Mouse (Mus musculus): Measurements from ENCODE around the gene Fam104a. TPM values are rescaled to one million over a fixed set of nuclear protein-coding genes. Genes with fewer than 3 reads are reported as not detected.

Fam104a gene
- polyA plus RNA-seq, 1 experiment = not detected

GRCm38 (mm10) chr11:113708629-113709213, 24.8 kb upstream of the Fam104a start:
- WGBS = 91% methylated on average over 19 of the region's 19 CpGs
- Histone ChIP-seq H3K4me1 (ENCODE audit: control insufficient read depth, insufficient read depth, low read length) (peaks cover 10% of the 10 kb centered on the region; the same call in 1 of the 2 replicates), H3K4me3 (ENCODE audit: insufficient read depth, low read depth, low read length) (no peak overlapping the region), H3K27ac (ENCODE audit: insufficient read depth, low read depth, low read length) (no peak overlapping the region)
- TF ChIP-seq POLR2A (IDR thresholded peaks at IDR 0.05; ENCODE audit: insufficient read depth, low read depth, low read length) = no peak
- no peak for TF ChIP-seq CTCF (IDR thresholded peaks at IDR 0.05; ENCODE audit: insufficient read depth, low read depth, low read length)

- 95% methylated on average over 15 of the region's 15 CpGs for WGBS
- TF ChIP-seq POLR2A (IDR thresholded peaks at IDR 0.05; ENCODE audit: insufficient read depth, low read depth, low read length) (no peak), CTCF (IDR thresholded peaks at IDR 0.05; ENCODE audit: insufficient read depth, low read depth, low read length) (no peak)
- Histone ChIP-seq H3K4me3 (ENCODE audit: insufficient read depth, low read depth, low read length) (no peak overlapping the region), H3K4me1 (ENCODE audit: control insufficient read depth, insufficient read depth, low read length) (peaks cover 10% of the 10 kb centered on the region; the same call in 1 of the 2 replicates), H3K27ac (ENCODE audit: insufficient read depth, low read depth, low read length) (no peak overlapping the region)
Measured at GRCm38 (mm10) chr11:113705966-113706652, 22.2 kb upstream of the Fam104a start.

GRCm38 (mm10) chr11:113703758-113704157, 19.8 kb upstream of the Fam104a start:
- Histone ChIP-seq H3K27ac (ENCODE audit: insufficient read depth, low read depth, low read length) (no peak overlapping the region), H3K4me1 (ENCODE audit: control insufficient read depth, insufficient read depth, low read length) (no peaks in the 10 kb centered on the region), H3K4me3 (ENCODE audit: insufficient read depth, low read depth, low read length) (no peak overlapping the region)
- TF ChIP-seq CTCF (IDR thresholded peaks at IDR 0.05; ENCODE audit: insufficient read depth, low read depth, low read length) (peak; percentile 89), POLR2A (IDR thresholded peaks at IDR 0.05; ENCODE audit: insufficient read depth, low read depth, low read length) (no peak)
- WGBS = 23% methylated on average over 5 of the region's 5 CpGs

GRCm38 (mm10) chr11:113699643-113700042, 15.7 kb upstream of the Fam104a start:
- Histone ChIP-seq H3K4me3 (ENCODE audit: insufficient read depth, low read depth, low read length) (no peak overlapping the region), H3K27ac (ENCODE audit: insufficient read depth, low read depth, low read length) (no peak overlapping the region), H3K4me1 (ENCODE audit: control insufficient read depth, insufficient read depth, low read length) (no peaks in the 10 kb centered on the region)
- TF ChIP-seq POLR2A (IDR thresholded peaks at IDR 0.05; ENCODE audit: insufficient read depth, low read depth, low read length) (no peak), CTCF (IDR thresholded peaks at IDR 0.05; ENCODE audit: insufficient read depth, low read depth, low read length) (no peak)
- 85% methylated on average over 7 of the region's 7 CpGs for WGBS

GRCm38 (mm10) chr11:113698013-113698545, 14.1 kb upstream of the Fam104a start:
- TF ChIP-seq POLR2A (IDR thresholded peaks at IDR 0.05; ENCODE audit: insufficient read depth, low read depth, low read length) (no peak), CTCF (IDR thresholded peaks at IDR 0.05; ENCODE audit: insufficient read depth, low read depth, low read length) (no peak)
- H3K27ac ChIP-seq (ENCODE audit: insufficient read depth, low read depth, low read length) = no peak overlapping the region
- 78% methylated on average over 12 of the region's 12 CpGs for WGBS
- no peaks in the 10 kb centered on the region for H3K4me1 ChIP-seq (ENCODE audit: control insufficient read depth, insufficient read depth, low read length)
- H3K4me3 ChIP-seq (ENCODE audit: insufficient read depth, low read depth, low read length) = no peak overlapping the region

GRCm38 (mm10) chr11:113697571-113697970, 13.6 kb upstream of the Fam104a start:
- Histone ChIP-seq H3K4me1 (ENCODE audit: control insufficient read depth, insufficient read depth, low read length) (no peaks in the 10 kb centered on the region), H3K4me3 (ENCODE audit: insufficient read depth, low read depth, low read length) (no peak overlapping the region), H3K27ac (ENCODE audit: insufficient read depth, low read depth, low read length) (peak overlapping the region; percentile 6)
- TF ChIP-seq CTCF (IDR thresholded peaks at IDR 0.05; ENCODE audit: insufficient read depth, low read depth, low read length) = no peak
- TF ChIP-seq POLR2A (IDR thresholded peaks at IDR 0.05; ENCODE audit: insufficient read depth, low read depth, low read length) = no peak
- WGBS = 71% methylated on average over 5 of the region's 5 CpGs

GRCm38 (mm10) chr11:113691851-113692250, 7.9 kb upstream of the Fam104a start:
- TF ChIP-seq CTCF (IDR thresholded peaks at IDR 0.05; ENCODE audit: insufficient read depth, low read depth, low read length) = no peak
- TF ChIP-seq POLR2A (IDR thresholded peaks at IDR 0.05; ENCODE audit: insufficient read depth, low read depth, low read length) = no peak
- 53% methylated on average over 3 of the region's 3 CpGs for WGBS
- H3K4me1 ChIP-seq (ENCODE audit: control insufficient read depth, insufficient read depth, low read length) = peaks cover 5% of the 10 kb centered on the region; the same call in 1 of the 2 replicates
- no peak overlapping the region for H3K4me3 ChIP-seq (ENCODE audit: insufficient read depth, low read depth, low read length)
- H3K27ac ChIP-seq (ENCODE audit: insufficient read depth, low read depth, low read length) = no peak overlapping the region

- 87% methylated on average over 5 of the region's 5 CpGs for WGBS
- Histone ChIP-seq H3K4me3 (ENCODE audit: insufficient read depth, low read depth, low read length) (no peak overlapping the region), H3K27ac (ENCODE audit: insufficient read depth, low read depth, low read length) (no peak overlapping the region), H3K4me1 (ENCODE audit: control insufficient read depth, insufficient read depth, low read length) (peaks cover 5% of the 10 kb centered on the region; the same call in 1 of the 2 replicates)
- no peak for TF ChIP-seq POLR2A (IDR thresholded peaks at IDR 0.05; ENCODE audit: insufficient read depth, low read depth, low read length)
- no peak for TF ChIP-seq CTCF (IDR thresholded peaks at IDR 0.05; ENCODE audit: insufficient read depth, low read depth, low read length)
Measured at GRCm38 (mm10) chr11:113691318-113691717, 7.4 kb upstream of the Fam104a start.

- WGBS = 83% methylated on average over 12 of the region's 12 CpGs
- no peak for TF ChIP-seq CTCF (IDR thresholded peaks at IDR 0.05; ENCODE audit: insufficient read depth, low read depth, low read length)
- no peak for TF ChIP-seq POLR2A (IDR thresholded peaks at IDR 0.05; ENCODE audit: insufficient read depth, low read depth, low read length)
- peaks cover 5% of the 10 kb centered on the region; the same call in 1 of the 2 replicates for H3K4me1 ChIP-seq (ENCODE audit: control insufficient read depth, insufficient read depth, low read length)
- no peak overlapping the region for H3K27ac ChIP-seq (ENCODE audit: insufficient read depth, low read depth, low read length)
- no peak overlapping the region for H3K4me3 ChIP-seq (ENCODE audit: insufficient read depth, low read depth, low read length)
Measured at GRCm38 (mm10) chr11:113690506-113690905, 6.6 kb upstream of the Fam104a start.

All from olfactory bulb, adult 2 months (tissue).